Mouse (Mus musculus): ENCODE measurements at regions not wholly inside any gene's neighbourhood (a gene's known extent, or its start where the extent isn't known, plus 50 kb on each side); places are given as distances from the start of the nearest gene placed in this dataset.

DNA sequence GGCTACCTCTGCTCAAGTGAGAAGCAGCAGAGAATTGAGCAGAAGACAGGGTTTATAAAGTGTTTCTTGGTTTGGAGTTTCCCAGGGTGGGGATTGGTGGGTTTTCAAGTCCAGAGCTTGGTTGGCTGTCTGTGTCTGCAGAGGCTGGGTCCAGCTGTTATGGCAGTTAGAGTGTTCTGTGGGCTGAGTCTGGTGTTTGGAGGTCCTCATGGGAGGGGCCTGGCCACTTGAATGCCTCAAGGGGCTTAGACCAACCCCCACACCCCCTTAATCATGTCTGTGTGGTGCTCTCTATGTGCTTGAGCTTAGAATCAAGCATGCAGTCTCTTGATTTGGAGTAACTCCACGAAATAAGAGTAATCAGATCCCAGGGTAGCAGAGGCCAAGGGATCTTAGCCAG lies 70.2 kb upstream of the Aldh1a3 start:
- Histone ChIP-seq H3K27me3 (replicated peaks) (peaks cover 66% of the 10 kb centered on the region), H3K4me2 (ENCODE audit: insufficient read depth, low read depth, poor library complexity, severe bottlenecking) (no peak overlapping the region), H3K4me1 (ENCODE audit: control insufficient read depth in 1 of 2, insufficient read depth in 2 of 2) (no peaks in the 10 kb centered on the region; a peak in 1 of 4 replicates), H3K9me3 (replicated peaks; ENCODE audit: low read length) (no peaks in the 10 kb centered on the region), H3K79me2 (replicated peaks; ENCODE audit: control insufficient read depth, extremely low read depth, insufficient read depth, poor library complexity, severe bottlenecking) (no peaks in the 10 kb centered on the region), H3K4me3 (replicated peaks in 1 of 3; ENCODE audit: low read depth in 2 of 3, low read length in 2 of 3, poor library complexity in 1 of 3) (no peak overlapping the region), H3K9ac (ENCODE audit: insufficient read depth, low read depth) (no peak overlapping the region), H3K36me3 (replicated peaks in 1 of 2; ENCODE audit: control insufficient read depth in 1 of 2, insufficient read depth in 1 of 2, low read length in 1 of 2) (no peaks in the 10 kb centered on the region), H3K27ac (ENCODE audit: insufficient read depth, low read depth) (no peak overlapping the region)
- dilution Hi-C loops (cut with MboI; ENCODE audit: extremely low pct_ligation_motif_present, extremely low pct_unique_long_range_greater_than_20kb, low sequenced_read_pairs) (no loop called here), in situ Hi-C loops (cut with MboI; ENCODE audit: low pct_ligation_motif_present, low pct_unique_long_range_greater_than_20kb, low sequenced_read_pairs) (no loop called here)
- DNase-seq (ENCODE audit: extremely low read depth): no peak
- TF ChIP-seq ZNF384 (IDR thresholded peaks at IDR 0.05; ENCODE audit: low read depth, low read length): no peak
- no peak for TF ChIP-seq RAD21 (IDR thresholded peaks at IDR 0.05; ENCODE audit: low read depth, low read length)
- TF ChIP-seq ZKSCAN1 (IDR thresholded peaks at IDR 0.05; ENCODE audit: borderline replicate concordance, low read depth, low read length): no peak
- TF ChIP-seq JUN (IDR thresholded peaks at IDR 0.05; ENCODE audit: insufficient read depth, low read depth, low read length): no peak
- TF ChIP-seq KAT2A (IDR thresholded peaks at IDR 0.05; ENCODE audit: insufficient replicate concordance, low read length): no peak
- TF ChIP-seq HCFC1 (IDR thresholded peaks at IDR 0.05; ENCODE audit: low read depth, low read length): no peak
- TF ChIP-seq SIN3A (IDR thresholded peaks at IDR 0.05; ENCODE audit: low read length): no peak

DNA sequence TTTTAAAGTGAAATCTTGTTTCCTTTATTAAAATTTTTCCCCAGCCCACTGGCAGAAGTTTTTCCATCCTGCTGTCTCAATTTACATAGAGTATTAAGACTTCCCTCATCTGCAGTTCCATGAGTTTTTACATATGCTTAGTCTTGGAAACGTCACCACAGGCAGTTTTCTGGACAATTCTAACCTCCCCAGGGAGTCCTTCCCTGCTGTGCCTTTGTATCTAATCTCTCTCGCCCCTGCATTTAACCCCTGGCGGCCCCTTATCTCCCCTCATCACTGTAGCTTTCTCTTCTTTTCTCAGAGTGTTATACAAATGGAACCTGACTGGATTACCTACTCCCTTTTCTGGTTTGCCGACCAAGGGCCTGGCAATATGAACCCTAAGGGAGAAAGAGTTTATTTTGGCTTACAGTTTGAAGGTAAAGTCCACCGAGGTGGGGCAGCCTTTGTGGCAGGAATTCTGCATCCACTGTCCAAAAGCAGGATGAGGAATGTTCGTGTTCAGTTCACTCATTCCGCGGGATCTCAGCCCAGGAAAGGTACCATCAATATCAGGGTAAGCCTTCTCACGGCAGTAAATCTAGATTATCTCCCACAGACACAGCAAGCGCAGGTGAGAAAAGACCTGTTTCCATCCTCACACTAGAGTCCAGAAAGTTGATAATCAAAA lies 66.0 kb upstream of the Aldh1a3 start:
- H3K9ac ChIP-seq (ENCODE audit: insufficient read depth, low read depth): no peak overlapping the region
- DNase-seq (ENCODE audit: extremely low read depth): no peak
- peaks cover 2% of the 10 kb centered on the region for H3K9me3 ChIP-seq (replicated peaks; ENCODE audit: low read length)
- H3K4me2 ChIP-seq (ENCODE audit: insufficient read depth, low read depth, poor library complexity, severe bottlenecking): no peak overlapping the region
- in situ Hi-C loops (cut with MboI; ENCODE audit: low pct_ligation_motif_present, low pct_unique_long_range_greater_than_20kb, low sequenced_read_pairs) (no loop called here), dilution Hi-C loops (cut with MboI; ENCODE audit: extremely low pct_ligation_motif_present, extremely low pct_unique_long_range_greater_than_20kb, low sequenced_read_pairs) (no loop called here)
- peaks cover 63% of the 10 kb centered on the region for H3K27me3 ChIP-seq (replicated peaks)
- H3K79me2 ChIP-seq (replicated peaks; ENCODE audit: control insufficient read depth, extremely low read depth, insufficient read depth, poor library complexity, severe bottlenecking): no peaks in the 10 kb centered on the region
- no peaks in the 10 kb centered on the region for H3K36me3 ChIP-seq (replicated peaks in 1 of 2; ENCODE audit: control insufficient read depth in 1 of 2, insufficient read depth in 1 of 2, low read length in 1 of 2)
- TF ChIP-seq POLR2A (IDR thresholded peaks at IDR 0.05; ENCODE audit: low read depth, low read length) (no peak), ETS1 (conservative IDR thresholded peaks at IDR 0.05; ENCODE audit: low read depth, low read length) (no peak), E2F4 (IDR thresholded peaks at IDR 0.05; ENCODE audit: insufficient replicate concordance, low read depth, low read length) (no peak), ELF1 (IDR thresholded peaks at IDR 0.05; ENCODE audit: low read depth, low read length) (no peak), SMC3 (IDR thresholded peaks at IDR 0.05; ENCODE audit: low read depth, low read length) (no peak), NRF1 (IDR thresholded peaks at IDR 0.05; ENCODE audit: low read depth, low read length) (no peak), TCF12 (IDR thresholded peaks at IDR 0.05; ENCODE audit: low read depth, low read length) (no peak), EP300 (IDR thresholded peaks at IDR 0.05; ENCODE audit: low read length) (no peak), IRF4 (IDR thresholded peaks at IDR 0.05; ENCODE audit: low read depth, low read length) (no peak), CHD2 (IDR thresholded peaks at IDR 0.05; ENCODE audit: low read length) (no peak), ZKSCAN1 (IDR thresholded peaks at IDR 0.05; ENCODE audit: borderline replicate concordance, low read depth, low read length) (no peak), NELFE (IDR thresholded peaks at IDR 0.05; ENCODE audit: low read depth, low read length) (no peak), ZNF384 (IDR thresholded peaks at IDR 0.05; ENCODE audit: low read depth, low read length) (no peak), ZMIZ1 (IDR thresholded peaks at IDR 0.05; ENCODE audit: low read depth, low read length) (no peak), USF2 (conservative IDR thresholded peaks at IDR 0.05; ENCODE audit: low read depth, low read length) (no peak), RCOR1 (conservative IDR thresholded peaks at IDR 0.05; ENCODE audit: low read depth, low read length) (no peak), GABPA (IDR thresholded peaks at IDR 0.05; ENCODE audit: insufficient replicate concordance, low read depth, low read length) (no peak), MYC (IDR thresholded peaks at IDR 0.05; ENCODE audit: low read depth, low read length) (no peak)
- H3K27ac ChIP-seq (ENCODE audit: insufficient read depth, low read depth): no peak overlapping the region
- no peaks in the 10 kb centered on the region; a peak in 1 of 4 replicates for H3K4me1 ChIP-seq (ENCODE audit: control insufficient read depth in 1 of 2, insufficient read depth in 2 of 2)
- H3K4me3 ChIP-seq (replicated peaks in 1 of 3; ENCODE audit: low read depth in 2 of 3, low read length in 2 of 3, poor library complexity in 1 of 3): no peak overlapping the region
